Mouse (Mus musculus) MN1 (cell line): ENCODE results near the gene E130218I03Rik.
"Not testable (repeated sequence)": the region's sequence is repeated elsewhere in the genome, so short reads cannot be mapped to it uniquely, and the experiment has no call there.

Experiments
- DNase-seq: peaks from one replicate; pipeline ENCODE4 v3.0.0-alpha.2; 2016; ENCODE audit warnings: low spot score

E130218I03Rik gene

DNA sequence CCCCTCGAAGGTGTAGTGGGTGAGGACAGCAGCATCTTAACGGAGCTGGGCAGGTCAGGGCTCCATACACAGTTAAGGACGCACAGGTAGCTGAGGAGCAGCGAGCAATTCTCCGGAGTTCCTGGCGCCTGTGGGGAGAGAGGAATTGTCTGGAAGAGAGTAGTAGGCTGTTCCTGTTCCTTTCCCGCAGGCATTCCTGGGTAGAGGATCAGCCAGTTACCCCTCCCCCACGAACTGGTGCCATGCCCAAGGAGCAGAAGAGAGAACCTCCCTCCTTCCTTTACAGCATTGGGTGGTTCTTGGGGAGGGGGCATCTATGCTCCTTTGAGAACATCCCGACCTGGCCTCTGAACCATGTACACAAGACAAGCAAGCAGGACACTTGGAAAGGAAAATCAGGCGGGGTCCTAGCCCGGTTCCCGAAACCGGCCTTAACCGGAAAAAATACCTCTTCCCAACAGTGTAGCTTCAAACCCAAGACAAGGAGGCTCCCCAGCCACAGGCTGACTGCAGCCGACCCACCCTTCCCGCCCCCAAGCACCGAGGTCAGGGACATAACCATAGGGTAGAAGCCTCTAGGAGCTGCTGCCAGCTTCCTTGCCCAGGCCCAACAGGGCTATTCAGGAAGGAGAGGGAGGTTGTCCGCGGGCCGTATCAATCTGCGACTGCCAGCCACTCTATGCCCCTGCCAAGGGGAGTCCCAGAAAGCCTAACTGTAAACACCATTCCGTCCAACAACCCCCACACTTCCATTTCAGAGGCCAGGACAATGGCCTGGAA lies 8.9 kb downstream of the E130218I03Rik start:
- DNase-seq, result no peak

DNA sequence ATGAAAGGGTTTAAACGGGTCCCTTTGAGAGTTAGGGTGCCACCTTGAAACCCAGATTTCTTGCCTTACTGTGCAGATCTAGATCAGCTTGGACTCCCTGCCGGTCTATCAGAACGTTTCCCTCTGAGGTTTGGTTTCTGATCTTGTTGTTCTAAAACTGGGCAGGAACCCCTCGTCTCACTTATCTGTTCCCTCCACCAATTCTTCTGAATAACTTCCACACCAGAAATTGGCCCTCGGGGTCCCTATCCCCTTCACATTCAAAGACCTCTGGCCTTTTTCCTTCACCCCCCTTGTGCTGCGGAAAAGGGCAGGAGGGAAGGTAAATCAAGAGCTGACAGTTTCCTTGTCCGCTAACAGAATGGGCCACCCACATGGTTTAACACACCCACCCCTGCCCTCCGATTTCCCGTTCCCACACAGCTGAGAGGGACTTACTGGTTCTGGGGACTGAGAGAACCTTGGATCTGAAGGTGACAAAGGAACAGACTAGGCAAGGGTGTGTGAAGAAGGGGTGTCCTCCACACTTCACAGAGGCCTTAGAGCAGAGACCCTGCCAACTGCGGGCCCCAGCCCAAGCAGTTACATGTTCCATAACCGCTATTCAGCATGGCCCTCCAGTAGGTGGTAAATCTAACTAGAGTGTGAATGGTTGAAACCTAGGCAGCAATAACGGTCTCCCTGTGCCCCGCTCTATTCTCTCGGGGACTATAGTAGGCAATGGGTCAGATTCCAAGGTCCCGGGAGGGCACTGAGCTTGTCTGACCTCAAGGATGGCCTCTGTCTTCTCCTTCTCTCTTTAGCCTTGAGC lies 9.7 kb downstream of the E130218I03Rik start:
- no peak for DNase-seq

DNA sequence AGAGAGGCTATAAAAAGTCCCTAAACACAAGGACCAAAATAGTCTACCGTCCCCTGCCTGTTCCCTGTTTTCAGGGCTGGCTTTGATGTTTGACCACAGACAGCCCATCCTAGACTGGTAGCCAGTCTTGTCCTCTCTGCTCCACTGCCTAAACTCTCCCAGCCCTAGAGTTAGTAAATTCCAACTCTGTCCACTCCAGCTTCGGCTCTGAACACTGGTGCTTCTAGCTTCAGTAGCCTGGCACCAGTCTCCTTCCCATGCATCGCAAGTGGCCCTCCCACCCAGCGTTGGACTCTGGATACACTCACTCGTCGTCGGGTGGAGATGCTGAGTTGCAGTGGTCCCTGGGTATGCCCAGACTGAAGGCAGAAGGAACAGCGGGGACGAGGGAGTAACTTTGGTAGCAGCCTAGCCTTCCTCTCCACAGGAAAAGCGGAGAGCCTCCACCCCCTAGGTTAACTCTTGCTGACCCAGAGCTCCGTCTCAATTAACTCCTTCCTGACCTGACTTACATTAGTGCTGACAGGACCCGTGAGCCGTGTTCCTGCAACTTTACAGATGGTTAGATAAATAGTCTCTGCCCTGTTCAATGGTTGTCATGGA lies 10.4 kb downstream of the E130218I03Rik start, which contains the start of gene Grrp1:
Gene Grrp1, minus strand, starts transcription at position 385 of the 603 bp plus-strand sequence.
- DNase-seq, result peak; percentile 69

DNA sequence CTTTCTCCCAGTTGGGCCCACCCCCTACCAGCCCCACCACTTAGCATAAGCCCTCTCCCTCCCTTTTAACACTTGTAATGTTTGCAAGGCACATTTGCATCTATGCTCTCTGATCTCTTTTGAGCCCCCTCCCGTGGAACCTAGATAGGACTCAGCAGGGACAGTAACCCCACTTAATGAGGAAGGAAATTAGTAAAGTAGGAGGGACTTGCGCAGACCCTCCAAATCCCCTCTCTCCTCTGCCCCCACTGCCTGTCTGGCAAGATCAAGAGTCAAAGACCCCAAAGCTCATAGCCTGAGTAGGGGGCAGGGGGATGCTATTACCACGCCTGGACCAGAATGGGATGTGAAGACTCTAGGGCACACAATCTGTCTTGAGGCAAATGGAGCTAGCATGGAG lies 11.4 kb downstream of the E130218I03Rik start:
- DNase-seq, result no peak

DNA sequence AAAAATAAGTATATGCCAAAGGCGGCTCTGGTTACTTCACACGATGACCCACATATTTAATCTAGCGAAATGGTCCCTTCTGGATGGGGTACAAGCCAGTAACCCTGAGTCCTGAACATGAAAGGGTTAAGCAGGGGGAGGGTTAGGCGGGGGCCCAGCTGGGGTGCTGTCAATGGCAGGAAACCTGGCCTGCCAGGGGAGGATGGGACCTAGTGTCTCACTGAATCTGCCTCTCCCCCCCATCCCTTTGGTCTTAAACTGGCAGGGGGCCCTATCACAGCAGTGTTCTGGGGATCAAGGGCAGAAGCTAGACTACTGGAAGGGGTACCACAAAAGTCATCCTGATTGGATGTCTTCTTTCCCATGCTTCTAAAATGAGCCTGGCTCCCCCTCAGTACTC lies 12.4 kb downstream of the E130218I03Rik start:
- DNase-seq, result no peak

DNA sequence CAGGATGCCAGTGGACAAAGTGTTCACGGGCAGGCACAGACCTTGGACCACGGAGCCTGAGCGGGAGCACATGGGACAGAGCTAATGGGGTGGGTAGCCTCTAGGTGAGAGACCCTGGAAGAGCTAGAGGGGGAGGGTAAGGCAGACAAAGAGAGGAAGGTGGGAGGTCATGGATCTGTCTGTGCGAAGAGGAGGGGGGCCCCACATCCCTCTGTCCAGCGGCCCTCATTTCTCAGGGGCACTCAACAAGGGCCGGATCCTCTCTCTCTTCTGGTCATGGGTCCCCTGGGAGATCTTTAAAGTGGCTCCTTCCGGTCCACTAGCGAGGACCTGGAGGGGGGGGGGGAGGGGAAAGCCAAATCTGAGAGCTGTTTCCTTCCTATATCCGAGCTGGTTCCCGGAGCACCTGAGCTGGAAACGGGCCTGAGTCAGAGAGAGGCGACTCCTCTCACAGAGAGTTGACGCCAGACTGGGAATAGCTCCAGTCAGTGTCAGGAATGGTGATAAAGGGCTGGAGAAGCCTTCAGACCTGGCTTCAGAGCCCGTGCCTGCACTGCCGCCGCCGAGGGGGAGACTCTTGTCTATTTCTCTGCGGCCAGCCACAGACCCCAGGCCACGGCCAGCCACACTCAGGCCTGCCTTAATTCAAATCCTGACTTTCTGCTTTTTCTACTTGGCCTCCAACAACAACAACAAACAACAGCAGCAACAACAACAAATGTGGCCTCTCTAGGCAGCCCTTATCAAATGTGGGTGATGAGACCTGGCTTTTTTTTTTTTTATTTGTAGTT lies 13.1 kb downstream of the E130218I03Rik start:
- peak; percentile 74 for DNase-seq

DNA sequence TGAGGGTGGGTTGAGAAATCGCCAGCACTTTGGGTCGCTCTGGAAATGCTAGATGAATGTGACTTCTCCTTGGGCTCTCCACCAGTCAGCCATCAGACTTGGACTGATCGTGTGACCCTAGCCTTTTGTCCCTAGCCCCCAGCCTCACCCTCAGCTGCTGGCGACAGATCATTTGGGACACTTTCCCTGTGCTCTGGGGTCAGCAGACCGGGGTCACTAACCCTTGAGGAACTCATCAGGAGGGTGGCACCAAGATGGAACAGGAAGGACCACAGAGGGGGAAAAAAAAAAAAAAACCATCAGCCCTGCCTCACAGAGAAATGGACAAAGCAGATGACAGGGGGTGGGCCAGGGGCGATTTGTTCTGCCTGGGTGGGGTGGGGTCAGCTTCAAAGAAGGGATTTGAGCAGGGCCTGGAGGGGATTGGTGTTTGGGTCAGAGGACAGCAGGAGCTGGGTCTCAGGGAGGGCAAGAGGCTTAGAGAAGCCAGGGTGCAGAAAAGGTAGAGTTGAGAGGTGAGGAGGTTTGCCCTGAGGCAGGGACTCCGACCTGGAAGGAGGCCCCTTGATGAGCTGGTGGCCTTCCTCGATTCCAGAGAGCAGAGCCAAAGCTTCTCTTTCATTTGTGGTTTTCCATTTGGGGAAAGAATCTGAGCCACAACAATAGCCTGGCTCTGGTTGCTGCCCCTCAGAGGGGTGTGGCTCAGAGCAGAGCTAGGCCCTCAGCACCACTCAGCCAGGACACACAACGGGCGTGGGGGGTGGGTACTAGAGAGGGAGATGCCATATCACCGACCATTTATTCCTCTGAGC lies 13.9 kb downstream of the E130218I03Rik start:
- DNase-seq, result peak; percentile 39

DNA sequence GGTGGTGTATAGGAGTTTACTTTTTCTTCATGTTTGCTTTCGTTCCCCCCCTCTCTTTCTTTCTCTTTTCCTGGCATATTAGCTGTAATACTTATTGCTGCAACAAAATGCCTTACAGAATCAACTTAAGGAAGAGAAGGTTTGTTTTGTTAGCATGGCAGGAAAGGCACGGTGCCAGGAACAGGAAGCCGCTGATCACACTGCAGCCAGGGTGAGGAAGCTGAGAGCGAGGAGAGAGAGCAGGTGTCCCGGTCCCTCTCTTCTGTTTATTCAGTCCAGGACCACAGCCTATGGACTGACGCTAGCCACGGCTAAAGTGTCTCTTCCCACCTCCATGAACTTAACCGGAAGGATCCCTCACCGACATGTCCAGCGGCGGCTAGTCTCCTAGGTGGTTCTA lies 14.9 kb downstream of the E130218I03Rik start:
- DNase-seq, result no peak

DNA sequence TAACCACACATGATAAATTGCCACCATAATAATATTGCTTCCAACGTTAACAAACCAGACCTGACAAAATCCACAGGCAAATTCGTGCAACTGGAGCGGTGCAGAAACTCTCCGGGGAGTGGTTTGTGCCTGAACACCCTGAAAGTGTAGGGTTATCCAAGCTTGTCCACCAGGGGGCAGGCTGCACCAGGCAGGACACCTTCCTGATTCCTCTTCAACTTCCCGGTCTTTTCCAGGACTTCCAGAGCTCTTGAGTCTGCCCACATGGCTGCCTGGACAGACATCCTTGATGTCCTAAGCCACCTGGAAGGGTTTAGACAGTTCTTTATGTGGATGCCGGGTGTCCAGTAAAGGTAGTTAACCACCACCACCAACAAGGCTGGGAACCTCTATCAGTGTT lies 19.7 kb downstream of the E130218I03Rik start:
- peak; percentile 44 for DNase-seq

DNA sequence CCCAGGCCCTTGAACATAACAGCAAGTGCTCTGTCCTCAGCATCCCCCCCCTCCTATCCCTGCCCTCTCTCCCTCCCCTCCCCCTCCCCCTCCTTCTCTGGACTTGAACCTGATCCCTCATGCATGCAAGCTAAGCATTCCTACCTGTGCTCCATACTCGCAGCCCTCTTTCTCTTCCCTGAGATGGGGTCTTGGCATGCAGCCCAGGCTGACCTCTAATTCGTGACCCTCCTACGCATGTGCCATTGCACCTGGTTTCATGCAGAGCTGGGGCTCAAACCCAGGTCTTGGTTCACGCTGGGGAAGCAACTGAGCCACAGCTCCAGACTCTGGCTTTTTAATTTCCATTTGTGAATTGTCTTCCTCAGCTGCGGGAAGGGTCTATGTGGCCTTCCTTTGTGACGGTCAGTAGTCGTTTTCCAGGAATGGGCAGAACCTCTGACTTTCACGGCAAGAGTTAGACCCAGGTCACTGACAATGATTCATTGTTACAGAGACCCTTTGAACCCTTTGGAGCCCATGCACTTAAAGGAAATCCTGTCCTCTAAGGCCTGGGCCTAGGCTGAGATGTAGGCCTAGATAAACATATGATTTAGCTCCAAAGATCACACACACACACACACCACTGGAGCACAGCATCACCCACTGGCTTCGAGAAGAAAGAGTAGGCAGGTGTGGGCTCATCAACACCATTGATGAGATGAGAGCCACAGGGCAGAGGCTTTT lies 22.6 kb downstream of the E130218I03Rik start:
- DNase-seq, result no peak

DNA sequence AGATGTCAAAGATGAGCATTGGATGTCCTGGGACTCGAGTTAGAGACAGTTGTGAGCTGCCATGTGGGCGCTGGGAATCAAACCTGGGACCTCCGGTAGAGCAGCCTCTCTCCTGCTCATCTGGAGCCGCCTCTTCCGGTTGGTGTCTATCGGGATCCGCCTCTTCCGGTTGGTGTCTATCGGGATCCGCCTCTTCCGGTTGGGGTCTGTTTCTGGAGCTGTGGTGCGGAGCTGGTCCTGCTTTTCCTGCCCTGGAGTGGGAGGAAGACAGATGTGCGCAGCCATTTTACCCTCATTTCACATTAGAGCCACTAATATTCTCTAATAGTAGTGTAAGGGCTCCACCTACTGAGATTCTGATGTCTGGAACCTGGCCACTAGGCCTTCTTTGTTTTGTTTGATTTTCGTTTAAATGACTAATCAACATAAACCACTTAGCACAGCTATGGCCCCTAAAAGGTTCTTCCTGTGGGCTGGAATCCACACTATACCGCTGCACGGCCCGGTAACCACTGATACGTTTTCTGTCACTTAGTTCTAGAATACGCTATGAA lies 24.7 kb downstream of the E130218I03Rik start:
- DNase-seq, result peak; percentile 41

DNA sequence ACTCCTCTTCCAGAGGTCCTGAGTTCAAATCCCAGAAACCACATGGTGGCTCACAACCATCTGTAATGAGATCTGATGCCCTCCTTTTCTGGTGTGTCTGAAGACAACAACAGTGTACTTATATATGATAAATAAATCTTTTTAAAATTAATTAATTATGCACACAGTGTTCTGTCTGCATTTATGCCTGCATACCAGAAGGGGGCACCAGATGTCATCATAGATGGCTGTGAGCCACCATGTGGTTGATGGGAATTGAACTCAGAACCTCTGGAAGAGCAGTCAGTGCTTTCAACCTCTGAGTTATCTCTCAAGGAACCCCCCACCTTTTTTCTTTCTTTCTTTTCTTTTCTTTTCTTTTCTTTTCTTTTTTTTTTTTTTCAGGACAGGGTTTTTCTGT lies 26.2 kb downstream of the E130218I03Rik start:
- not testable (repeated sequence) for DNase-seq

DNA sequence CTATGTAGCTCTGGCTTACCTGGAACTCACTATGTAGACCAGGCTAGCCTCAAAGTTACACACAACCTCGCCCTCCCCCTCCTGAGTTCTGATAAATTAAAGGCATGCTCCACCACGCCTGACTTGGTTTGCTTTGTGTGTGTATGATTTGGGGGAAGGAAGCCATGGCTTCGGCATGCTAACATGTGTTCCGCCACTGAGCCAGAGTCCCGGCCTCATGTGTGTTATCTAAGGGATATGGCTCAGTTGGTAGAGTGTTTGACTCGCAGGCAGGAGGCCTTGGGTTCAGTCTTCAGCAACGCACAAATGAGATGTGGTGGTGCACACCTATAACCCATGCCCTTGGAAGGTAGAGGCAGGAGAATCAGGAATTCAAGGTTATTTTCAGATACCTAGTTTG lies 28.5 kb downstream of the E130218I03Rik start:
- DNase-seq, result no peak

DNA sequence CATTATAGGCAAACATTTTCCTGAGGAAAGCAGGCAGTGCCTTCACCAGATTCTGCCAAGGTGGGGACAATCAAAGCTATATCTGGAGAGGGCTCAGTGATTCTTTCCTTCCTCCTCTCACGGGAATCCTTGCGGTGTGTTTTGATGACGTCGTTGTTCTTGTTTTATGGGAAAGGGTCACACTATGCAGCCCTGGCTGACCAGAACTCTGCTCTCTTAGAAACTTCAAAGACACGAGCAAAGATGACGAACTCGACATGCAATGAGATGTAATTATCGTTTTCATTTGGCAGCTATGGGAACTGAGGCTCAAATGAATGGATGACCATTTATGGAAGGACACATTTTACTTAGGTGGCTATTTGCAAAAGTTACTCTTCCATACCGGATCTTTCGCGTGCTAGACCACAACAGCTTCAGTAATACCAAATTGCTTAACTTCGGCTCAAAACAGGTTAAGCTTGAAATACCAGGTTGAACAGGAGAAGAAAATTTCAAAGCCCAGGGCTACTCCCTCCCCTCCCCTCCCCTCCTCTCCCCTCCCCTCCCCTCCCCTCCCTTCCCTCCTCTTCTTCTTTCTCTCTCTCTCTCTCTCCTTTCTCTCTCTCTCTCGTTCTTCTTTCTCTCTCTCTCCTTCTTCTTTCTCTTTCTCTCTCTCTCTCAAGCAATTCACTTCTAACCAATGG lies 29.4 kb downstream of the E130218I03Rik start:
- DNase-seq, result no peak

DNA sequence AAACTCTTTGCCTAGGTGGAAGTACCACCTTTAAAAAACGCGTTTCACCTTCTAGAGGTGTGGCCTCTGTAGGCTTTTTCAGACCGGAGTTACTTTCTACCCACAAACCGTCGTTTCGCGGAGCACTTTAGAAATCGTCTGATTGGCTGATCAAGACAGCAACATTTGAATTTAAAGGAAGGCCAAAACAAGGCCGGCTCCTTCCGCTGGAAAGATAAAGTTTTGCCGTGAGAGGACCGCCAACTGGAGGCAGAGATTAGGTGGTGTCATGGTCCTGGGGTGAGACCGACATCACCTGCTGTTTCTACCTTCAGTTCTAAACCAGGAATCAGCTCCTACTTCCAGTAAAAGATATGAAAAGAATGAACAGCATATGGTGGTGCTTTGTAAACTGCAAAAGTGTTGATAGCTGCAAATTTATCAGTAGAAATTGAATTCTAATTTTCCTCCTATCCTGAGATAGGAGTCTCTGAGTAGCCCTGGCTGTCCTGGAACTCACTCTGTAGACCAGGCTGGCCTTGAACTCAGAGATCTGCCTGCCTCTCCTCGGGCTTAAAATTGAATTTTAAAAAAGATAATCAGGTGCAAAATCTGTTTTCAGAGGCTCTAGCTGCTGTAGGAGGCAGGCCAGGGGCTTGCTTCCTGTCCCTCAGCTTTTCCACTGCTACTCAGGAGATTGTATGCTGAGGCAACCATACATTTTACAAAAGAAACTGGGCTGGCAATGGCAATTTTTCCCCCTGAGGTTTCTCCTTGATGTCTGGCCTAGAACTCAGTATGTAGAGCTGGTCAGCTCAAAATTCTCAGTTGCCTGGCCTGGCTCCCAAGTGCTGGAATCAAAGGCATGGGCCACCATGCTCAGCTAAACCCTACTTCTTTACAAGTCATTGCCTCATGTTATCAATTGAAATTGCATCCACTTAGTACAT lies 30.2 kb downstream of the E130218I03Rik start:
- DNase-seq, result no peak

DNA sequence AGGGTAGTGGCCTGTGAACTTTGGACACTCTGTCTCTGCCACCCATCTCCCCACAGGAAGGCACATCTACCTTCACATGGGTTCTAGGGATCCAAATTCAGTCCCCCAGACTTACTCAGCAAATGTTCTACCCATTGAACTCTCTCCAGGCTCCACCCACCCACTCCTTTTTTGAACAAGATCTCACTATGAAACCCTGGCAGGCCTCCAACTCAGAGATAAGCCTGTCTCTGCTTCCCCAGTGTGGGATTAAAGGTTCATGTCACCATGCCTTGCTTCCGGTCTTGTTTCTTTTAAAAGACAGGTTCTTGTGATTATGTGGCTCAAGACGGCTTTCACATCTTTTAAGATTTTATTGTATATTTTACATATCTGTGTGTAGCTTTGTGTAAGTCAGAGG lies 41.5 kb downstream of the E130218I03Rik start:
- DNase-seq, result peak; percentile 32

DNA sequence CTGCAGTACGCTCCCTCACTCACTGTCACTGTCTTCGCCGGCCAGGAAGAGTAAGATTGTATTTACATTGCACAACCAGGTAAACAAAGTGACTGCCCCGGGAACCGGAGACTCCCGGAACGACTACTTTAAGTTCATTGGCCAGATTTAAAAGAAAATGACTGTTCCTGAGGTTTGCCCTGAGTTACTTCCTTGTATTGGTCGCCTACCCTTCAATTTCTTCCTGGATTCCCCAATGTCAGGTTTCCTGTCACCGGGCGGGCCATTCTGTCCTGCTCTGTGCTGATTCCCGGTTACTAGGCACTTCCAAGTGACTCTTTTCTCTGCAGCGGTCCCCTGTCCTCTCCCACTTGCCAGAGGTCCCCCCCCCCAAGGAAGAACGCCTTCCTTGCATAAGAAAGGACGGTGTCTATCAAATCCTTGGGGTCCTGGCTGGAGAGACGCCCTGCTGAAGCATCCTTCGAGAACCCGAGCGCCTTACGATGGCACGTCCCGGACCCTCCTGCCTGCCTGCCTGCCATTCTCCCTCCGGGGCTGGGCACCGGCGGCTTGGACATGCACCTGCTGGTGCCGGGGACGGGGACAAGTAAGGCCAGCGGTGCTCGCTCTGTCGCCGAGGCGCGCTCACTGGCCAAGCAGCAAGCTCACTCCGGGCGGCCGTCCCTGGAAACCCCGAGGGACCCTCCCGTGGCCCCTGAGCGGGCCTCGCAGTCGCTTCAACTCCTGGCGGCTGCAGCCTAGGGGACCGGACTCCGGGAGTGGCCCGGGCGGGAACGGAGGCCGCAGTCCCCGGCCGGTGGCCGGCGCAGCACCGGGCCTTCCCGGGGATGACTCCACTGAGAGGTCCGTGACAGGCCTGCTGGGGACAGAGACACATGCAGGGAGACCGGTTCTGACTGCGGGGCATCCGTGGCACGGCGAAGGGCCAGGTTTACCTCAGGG lies 43.0 kb downstream of the E130218I03Rik start:
- DNase-seq, result peak; percentile 67
